Mouse (Mus musculus) c-Kit-negative CD71-positive TER-119-positive erythroid progenitor cells, embryonic 14.5 days (primary cell): Measurements from ENCODE around the gene Lhb.
A peak's percentile ranks its signal among the peaks of the same experiment; 100 is the strongest.
"Not testable (repeated sequence)": the region's sequence is repeated elsewhere in the genome, so short reads cannot be mapped to it uniquely, and the experiment has no call there.

Source experiments
- DNase-seq: peaks from one replicate; pipeline ENCODE4 v3.0.0-alpha.2; 2013; ENCODE audit warnings: low read depth, low spot score

Lhb gene

DNA sequence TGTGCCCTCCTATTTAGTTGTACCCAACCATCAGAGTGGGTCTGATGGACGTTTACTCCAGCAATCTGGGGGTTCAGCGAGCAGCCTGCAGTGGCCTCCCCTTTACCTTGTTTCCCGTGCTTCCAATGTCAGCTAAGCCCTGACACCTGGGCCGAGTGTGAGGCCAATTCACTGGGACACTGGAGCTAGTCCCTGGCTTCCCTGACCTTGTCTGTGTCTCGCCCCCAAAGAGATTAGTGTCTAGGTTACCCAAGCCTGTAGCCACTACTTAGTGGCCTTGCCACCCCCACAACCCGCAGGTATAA is at the start of gene Lhb:
Gene Lhb, plus strand, starts transcription at position 206 of the 305 bp plus-strand sequence.
- DNase-seq = no peak

DNA sequence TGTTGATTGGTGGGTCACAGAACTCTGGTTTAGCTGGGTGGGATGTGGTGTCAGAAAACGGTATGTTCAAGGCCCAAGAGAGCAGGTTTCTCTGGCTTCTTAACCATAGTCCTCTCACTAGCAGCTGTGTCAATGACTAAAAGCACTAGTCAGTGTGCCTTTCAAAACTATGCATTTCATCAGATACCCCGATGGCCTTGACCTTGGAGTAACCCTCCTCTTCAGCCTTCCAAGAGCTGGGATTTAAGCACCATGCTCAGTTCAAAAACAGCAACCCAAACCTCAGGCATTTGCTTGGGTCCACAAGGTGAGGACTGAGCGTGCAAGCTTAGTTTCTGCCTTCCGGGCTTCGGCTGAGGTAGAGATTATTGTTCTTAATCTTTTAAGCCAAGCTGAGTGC is 48.2 kb upstream of the Lhb start:
- no peak for DNase-seq

DNA sequence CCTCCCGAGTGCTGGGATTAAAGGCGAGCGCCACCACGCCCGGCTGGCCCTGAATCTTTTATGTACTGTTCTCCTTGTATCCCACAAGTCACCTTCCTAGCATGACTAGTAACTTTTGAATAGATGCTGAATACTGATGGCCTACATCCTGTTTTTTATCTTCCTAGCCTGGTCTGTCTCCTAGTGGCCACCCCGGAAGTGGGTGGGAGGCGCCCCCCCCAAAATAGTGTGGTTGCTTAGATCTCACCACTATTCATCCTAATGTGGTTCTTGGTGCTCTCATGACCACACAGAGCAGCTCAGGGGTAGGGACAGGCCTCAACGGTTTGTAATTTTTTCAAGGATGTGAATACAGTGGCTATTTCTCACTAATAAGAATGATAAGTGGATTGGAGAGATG is 46.0 kb upstream of the Lhb start:
- no peak for DNase-seq

DNA sequence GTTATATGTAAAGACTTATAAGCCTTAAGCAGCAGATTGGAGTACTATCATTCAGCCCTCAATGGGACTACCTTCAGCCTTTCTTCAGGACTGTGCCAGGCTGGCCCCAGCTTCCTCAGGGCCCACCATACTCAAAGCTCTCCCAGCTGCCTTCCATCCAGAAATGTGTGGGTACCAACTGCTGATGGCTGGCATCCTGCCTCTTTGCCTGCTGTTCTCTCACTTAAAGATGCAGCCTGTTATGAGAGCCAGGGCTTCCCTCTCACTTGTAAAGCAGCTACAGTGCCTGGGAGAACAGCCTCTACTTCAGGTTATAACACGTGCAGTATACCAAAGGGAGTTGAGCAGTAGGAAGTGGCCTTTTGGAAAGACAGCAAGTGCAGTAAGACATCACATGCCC is 44.6 kb upstream of the Lhb start:
- DNase-seq = no peak

DNA sequence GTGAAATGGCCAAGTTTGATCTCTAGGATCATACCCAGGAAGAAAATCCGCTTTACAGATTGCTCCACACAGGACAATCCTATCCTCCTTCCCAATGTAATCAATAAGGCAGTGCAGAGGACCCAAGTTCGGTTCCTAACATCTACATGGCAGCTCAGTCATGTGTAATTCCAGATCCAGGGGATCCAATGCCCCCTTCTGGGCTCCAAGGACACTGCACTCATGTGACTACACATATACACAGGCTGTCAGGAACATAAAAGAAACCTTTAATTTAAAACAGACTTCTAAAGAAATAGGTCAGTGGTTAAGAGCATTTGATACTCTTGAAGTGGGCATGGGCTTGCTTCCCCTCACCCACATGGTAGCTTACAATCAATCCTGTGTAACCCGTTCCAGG is 34.5 kb upstream of the Lhb start:
- no peak for DNase-seq

DNA sequence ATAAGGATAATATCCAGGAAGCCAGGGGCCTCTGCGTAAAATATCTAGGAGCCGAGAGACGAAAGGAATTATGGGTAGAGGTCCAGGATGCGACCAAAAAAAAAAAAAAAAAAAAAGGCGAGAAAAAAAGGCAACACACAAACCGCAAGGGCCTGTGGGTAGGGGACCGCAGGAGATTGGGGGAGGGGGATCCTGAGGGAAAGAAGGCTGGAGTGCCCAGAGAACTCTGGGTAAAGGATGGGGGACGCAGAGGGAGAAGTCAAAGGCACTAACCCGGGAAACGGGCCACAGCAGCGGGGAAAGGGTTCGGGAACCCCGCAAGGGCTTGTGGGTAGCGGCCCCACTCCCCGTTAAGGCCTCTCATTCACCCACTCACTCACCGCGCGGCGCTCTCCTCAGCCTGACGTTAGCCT is 25.5 kb upstream of the Lhb start:
- peak; percentile 29 for DNase-seq

DNA sequence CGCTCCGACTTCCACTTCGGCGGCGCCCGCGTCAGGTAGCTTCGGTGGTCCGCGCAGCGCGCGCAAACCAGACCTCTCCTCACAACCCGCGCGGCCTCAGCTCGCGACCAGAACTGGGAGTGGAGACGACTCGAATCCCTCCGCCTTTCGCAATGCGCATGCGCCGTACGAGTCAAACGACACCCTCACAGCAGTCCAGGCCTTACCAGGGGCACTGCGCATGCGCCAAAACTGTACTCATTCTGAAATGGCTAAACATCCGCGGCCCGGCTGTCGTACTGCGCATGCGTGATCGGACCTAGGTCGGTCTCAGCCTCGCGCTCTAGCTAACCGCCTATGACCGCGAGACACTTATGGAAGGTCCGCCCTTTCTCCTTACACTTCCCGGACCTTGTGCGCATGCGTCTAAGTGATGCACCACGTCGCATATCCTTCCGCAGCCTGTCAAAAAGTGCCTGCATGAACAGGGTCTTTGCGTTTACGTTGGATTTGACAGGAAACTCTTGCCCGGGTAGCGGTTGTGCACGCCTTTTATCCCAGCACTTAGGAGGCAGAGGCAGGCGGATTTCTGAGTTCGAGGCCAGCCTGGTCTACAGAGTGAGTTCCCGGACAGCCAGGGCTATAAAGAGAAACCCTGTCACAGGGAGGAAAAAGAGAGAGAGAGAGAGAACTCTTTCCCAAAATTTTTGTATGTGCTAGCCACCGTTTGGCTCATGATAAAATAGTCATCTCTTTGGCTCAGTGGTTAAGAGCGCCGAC is 24.9 kb upstream of the Lhb start, which contains the start of gene Snrnp70:
Gene Snrnp70, minus strand, starts transcription at position 165 of the 759 bp plus-strand sequence.
- DNase-seq = peak; percentile 100

DNA sequence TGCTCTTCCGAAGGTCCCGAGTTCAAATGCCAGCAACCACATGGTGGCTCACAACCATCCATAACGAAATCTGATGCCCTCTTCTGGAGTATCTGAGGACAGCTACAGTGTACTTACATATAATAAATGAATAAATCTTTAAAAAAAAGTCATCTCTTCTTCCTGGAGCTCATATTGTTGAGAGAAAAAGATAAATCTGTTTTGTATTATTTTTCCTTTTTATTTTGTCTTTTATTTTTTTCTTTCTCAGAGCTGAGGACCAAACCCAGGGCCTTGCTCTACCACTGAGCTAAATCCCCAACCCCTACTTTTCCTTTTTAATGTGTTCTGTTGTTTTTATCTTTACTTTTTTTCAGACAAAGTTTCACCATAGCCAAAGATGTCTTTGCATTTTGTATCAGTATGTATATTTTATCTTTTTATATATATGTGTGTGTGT is 24.3 kb upstream of the Lhb start:
- DNase-seq = not testable (repeated sequence)

DNA sequence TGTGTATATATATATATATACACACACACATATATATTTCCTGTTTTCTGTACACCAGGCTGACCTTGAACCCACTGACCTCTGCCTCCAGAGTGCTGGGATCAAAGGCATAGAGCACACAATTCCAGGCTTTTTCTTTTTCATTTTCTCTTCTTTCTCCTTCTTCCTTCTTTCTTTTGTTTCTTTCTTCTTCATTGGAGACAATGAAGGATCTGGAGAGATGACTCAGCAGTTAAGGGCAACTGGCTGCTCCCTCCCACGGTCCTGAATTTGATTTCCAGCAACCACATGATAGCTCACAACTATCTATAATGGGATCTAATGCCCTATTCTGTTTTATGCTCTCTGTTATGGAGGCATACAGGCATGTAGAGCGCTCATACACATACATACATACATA is 23.8 kb upstream of the Lhb start:
- DNase-seq = no peak

DNA sequence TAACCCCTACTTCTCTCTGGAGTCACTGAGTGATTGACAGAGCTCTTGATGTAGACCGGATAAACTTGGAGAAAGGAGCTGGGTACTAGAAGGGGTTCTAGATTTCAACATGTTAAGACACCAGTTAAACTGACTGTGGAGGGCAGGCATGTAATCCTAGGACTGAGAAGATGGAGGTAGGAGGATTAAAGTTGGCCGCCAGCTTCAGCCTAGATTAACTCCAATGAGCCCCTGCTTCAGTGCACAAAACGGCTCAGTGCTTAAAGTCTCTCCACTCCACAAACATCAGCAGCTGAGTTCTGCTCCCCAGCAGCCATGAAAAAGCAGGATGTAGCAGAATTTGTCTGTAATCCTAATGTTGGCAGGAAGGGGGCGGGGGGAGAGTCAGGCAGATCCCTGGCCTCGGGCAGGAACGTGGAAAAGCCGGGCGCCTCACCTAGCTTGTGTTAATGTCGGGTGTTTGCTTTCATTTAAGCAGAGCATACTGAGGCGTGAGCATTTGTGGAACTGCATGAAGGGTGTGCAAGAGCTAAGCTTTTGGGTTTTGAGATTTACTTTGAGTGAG is 19.0 kb upstream of the Lhb start:
- no peak for DNase-seq

DNA sequence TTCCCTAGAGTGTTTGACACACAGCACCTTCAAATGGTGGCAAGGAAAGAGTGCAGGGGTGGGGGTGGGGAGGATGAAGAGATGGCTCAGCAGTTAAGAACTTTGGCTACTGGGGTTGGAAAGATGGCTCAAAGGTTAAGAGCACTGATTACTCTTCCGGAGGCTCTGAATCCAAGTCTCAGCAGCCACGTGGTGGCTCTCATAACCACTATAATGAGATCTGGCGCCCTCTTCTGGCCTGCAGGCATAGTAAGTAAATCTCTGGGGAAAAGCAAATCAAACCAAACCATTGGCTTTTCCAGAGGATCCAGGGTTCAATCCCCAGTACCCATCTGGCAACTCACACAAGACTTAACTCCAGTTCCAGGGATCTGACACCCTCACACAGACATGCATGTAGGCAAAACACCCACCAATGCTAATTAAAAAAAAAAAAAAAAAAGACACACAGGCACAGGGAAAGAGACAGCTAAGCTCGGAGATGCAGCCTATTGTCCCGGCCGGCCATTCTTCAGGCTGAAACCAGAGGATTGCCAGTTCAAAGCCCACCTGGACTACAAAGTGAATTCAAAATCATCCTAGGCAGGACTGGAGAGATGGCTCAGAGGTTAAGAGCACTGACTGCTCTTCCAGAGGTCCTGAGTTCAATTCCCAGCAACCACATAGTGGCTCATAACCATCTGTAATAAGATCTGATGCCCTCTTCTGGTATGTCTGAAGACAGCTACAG is 16.9 kb upstream of the Lhb start:
- DNase-seq = no peak

DNA sequence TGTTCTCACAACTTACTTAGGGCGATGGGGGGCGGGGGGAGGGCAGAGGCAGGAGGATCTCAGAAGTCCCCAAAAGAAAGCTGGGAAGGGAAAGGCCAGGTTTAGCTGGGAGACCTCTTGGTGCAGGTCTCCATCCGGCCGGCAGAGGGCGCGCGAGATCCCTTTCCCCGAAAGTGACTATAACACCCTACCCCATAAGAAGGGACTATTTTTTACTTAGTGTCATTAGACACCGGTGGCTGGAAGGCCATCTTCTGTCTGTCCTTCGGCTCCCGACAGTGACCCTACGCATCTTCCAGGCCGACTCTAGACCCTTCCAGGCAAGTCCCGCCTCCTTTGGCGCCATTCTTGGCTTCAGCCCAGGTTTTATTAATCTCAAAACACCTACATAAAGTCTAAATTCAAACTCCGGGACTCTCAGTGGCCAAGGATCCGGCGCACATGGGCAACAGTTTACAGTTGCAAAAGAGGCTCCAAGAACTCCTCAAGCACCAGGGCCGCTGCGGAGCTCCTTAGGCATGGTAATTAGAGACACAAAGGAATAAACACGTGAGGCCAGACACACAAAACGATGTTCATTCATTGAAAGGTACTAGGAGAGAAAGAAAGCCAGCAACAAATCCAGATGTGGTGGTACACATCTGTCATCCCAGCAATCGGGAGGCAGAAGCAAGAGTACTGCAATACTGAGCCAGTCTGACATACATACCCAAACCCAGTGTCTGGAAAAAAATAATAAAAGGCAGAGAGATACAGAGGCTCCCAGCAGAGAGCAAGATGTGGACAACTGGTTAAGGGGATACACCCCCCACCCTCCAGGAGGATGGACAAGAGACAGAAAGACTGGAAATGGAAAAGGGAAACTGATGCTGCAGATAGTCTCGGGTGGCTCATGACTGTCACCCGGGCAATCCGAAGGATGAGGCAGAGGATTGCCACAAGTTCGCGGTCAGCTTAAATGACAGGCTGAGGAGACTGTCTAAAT is 15.2 kb upstream of the Lhb start, which contains the start of gene Kcna7:
Gene Kcna7, plus strand, starts transcription at position 563 of the 985 bp plus-strand sequence.
- no peak for DNase-seq

DNA sequence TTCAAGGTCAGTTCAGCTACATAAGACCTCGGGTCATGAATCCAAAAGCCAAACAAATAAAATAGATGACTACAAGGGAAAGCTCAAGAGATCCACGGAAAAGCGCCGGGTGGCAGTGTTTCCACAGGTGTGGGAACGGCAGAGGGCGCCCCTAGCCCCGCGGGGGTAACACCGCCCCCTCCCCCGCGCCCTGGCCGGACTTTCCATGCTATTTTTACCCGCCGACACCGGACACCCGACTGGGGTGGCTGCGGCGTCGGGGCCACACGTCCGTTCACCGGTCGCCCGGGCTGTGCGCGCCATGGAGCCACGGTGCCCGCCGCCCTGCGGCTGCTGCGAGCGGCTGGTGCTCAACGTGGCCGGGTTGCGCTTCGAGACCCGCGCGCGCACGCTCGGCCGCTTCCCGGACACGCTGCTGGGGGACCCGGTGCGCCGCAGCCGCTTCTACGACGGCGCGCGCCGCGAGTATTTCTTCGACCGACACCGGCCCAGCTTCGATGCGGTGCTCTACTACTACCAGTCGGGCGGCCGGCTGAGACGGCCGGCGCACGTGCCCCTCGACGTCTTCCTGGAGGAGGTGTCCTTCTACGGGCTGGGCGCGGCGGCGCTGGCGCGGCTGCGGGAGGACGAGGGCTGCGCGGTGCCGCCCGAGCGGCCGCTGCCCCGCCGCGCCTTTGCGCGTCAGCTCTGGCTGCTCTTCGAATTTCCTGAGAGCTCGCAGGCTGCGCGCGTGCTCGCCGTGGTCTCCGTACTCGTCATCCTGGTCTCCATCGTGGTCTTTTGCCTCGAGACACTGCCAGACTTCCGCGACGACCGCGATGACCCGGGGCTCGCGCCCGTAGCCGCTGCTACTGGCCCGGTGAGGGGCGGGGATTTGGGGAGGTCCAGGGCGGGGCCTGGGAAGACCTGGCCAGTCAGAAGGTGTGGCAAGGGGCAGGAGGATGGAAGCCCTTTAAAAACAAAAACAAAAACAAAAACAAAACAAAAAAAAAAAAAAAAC is 14.2 kb upstream of the Lhb start:
- DNase-seq = no peak

DNA sequence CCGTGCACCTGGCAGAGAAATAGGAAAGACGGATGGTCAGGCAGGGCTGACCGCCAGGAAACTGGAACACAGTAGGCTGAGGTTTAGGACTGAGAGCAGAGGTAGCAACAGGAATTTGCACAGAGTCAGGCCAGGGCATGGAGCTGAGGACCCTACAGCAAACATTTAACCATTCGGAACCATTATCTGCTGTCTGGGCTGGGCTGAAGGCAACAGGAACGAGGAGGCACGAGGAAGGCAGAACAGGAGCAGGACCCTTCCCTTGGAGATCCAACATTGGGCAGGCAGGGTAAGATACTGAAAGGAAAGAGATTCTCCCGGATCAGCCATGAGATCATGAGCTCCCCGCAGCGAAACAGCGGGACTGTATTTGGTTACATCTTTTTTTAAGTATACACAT is 12.8 kb upstream of the Lhb start:
- DNase-seq = no peak

DNA sequence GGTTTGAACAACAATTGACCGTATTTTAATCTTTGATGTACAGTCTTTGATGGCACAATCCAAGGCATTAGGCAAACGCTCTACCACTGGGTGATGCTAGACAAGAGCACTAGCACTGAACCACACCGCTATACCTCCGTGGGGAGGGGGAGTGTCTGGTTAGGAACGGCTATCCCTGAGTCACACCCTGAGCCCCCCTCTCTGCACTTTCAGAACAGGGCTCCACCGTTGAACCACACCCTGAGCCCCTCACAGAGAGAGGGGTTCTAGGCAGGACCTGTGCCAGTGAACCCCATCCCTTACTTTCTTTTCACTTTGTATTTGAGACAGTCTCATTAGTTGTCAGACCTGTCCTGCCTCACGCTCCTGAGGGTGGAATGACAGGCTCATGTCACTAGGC is 12.3 kb upstream of the Lhb start:
- DNase-seq = no peak

DNA sequence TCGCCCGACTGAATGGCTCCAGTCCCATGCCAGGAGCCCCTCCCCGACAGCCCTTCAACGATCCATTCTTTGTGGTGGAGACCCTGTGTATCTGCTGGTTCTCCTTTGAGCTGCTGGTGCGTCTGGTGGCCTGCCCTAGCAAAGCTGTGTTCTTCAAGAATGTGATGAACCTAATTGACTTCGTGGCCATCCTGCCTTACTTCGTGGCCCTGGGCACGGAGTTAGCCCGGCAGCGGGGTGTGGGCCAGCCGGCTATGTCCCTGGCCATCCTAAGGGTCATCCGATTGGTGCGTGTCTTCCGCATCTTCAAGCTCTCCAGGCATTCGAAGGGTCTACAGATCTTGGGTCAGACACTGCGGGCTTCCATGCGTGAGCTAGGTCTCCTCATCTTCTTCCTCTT is 11.7 kb upstream of the Lhb start:
- DNase-seq = no peak

DNA sequence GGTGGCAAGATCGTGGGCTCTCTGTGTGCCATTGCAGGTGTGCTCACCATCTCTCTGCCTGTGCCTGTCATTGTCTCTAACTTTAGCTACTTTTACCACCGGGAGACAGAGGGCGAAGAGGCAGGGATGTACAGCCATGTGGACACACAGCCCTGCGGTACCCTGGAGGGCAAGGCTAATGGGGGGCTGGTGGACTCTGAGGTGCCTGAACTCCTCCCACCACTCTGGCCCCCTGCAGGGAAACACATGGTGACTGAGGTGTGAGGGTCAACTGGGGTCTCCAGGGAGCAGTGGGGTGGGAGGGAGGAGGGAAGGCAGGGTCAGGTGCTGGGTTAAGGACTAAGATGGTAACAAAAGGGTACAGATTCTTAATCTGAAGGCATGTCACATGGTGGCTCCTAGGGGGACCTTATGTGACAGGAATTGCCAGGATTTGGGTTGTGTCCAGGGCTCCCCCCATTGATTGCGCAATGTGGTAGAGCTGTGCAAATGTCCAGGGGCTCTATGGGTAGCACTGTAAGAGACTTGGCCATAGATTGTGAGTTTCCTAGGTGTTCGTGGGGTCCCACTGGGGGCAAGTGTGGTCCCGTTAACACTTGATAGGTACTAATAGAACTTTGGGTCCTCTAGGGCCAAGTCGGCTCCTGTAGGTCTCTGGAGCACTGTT is 11.0 kb upstream of the Lhb start:
- no peak for DNase-seq

DNA sequence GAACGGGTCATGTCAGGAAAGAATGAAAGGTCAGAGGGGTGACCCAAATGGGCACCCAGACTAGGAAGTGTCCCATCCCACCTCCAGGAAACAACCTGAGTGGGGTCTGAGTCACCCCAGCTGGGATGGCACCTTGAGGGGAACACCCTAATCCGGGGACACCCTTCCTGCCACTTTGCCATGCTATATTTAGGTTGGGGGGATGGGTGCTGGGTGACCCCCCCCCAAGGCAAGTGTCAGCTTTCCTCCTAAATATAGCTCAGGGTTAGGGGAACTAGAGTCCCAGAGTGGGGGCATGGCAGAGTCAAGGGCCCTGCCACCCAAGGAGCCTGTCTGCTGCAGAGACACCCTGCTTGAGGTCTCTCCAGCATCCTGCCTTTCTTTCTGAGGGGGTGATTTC is 8.2 kb upstream of the Lhb start:
- DNase-seq = no peak

DNA sequence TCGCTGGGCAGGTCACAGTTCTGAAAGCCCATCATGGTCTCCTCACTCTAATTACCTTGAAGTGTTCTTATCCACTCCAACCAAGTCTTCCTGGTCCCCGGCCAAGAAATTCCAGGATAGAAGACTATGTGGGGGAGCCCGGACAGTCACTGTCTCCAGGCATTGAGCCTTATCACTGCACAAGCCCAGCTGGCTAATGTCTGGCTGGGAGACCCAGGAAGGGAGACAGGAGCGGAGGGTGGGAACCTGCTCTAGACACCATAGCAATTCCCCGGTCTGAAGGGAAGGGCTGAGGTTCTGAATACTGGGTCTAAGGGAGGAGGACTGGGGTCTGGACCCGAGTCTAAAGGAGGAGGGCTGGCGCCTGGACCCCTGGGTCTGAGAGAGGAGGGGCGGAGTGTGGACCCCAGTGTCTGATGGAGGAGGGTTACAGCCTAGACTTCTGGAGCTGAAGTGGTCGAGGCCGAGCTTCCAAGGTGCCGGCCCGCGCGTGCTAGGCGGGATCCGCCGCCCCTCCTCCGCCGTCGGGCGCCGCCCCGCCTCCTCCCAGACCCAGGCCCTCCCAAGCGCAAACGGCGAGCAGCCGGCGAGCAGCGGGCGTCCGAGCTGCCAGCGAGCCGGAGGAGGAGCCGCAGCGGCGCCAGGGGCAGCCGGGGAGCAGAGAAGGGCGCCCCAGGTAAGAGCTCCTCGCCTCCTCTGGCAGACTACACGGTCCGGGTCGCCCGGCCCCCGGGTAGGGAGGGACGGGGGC is 7.3 kb upstream of the Lhb start, which contains the start of gene Ntf5:
Gene Ntf5, plus strand, starts transcription at position 583 of the 751 bp plus-strand sequence.
- DNase-seq = no peak
